In the genomic region with DNA sequence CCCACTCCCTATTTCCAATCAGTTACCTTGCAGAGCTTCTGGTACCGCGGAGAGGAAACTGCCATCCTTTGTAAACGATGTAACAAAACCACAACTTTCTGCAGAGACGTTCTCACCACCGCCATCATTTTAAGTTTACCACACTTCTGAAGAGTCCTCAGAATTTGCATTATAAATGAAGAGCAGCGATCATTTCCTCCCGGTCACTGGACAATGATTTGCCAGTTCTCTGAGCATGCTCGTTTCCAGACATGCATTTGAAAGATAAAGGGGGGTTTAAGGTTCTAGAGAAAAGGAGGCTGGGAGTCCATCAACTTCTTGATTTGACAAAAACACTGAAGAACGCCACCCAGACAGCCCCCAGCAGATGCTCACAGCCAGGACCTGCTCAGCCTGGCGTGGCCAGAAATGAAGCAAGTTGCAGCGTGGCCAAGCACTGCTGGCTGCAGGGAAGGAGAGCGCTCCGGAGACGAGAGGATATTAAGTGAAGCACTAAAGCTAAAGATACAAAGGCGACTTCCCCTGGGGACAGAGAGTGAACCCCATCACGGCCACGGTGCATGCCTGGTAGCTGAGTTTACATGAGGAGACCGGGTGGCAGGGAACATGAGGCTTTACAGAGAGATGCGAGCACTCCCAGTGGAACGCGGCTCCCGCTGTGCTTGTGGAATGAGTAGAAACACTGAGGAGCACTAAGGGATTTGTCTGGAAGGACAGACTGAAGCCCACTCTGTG, we compare ENCODE assay signal across 8 mouse cellular contexts.
DNase-seq lines count a peak whose midpoint lies in the region; ATAC-seq and TF ChIP-seq lines count a peak whose summit lies in the region.

No protein-coding gene starts in this region.

- no peaks in the 10 kb centered on the region for H3K9me3 ChIP-seq in kidney, embryonic 14.5 days (ENCODE audit: control insufficient read depth, low read length)
- H3K9me3 ChIP-seq in embryonic facial prominence, embryonic 15.5 days (replicated peaks), result no peaks in the 10 kb centered on the region
- no peaks in the 10 kb centered on the region for H3K9me3 ChIP-seq in intestine, postnatal 0 days (ENCODE audit: control insufficient read depth)
- no peaks in the 10 kb centered on the region for H3K9me3 ChIP-seq in midbrain, embryonic 11.5 days (ENCODE audit: control insufficient read depth, low read length)

- peaks cover 5% of the 10 kb centered on the region; the same call in 1 of the 2 replicates for H3K4me1 ChIP-seq in kidney, embryonic 14.5 days (ENCODE audit: control insufficient read depth, insufficient read depth, low read length)
- H3K4me1 ChIP-seq in embryonic facial prominence, embryonic 15.5 days, result peaks cover 8% of the 10 kb centered on the region; the same call in 1 of the 2 replicates
- no peaks in the 10 kb centered on the region for H3K4me1 ChIP-seq in intestine, postnatal 0 days (replicated peaks; ENCODE audit: control insufficient read depth, insufficient read depth, low read length)
- no peaks in the 10 kb centered on the region for H3K4me1 ChIP-seq in midbrain, embryonic 11.5 days (ENCODE audit: control insufficient read depth, insufficient read depth, low read length)

- TF ChIP-seq CTCF in intestine, postnatal 0 days (IDR thresholded peaks at IDR 0.05; ENCODE audit: low read depth), result no peak

- peaks cover 2% of the 10 kb centered on the region; the same call in 1 of the 2 replicates for H3K36me3 ChIP-seq in kidney, embryonic 14.5 days (ENCODE audit: control insufficient read depth, insufficient read depth, low read length)
- no peaks in the 10 kb centered on the region for H3K36me3 ChIP-seq in embryonic facial prominence, embryonic 15.5 days
- H3K36me3 ChIP-seq in intestine, postnatal 0 days (ENCODE audit: control insufficient read depth, insufficient read depth), result no peaks in the 10 kb centered on the region
- H3K36me3 ChIP-seq in midbrain, embryonic 11.5 days (ENCODE audit: control insufficient read depth, insufficient read depth, low read length), result no peaks in the 10 kb centered on the region

- peak overlapping the region; percentile 50 for H3K4me2 ChIP-seq in kidney, embryonic 14.5 days (replicated peaks; ENCODE audit: low read depth, low read length)
- H3K4me2 ChIP-seq in embryonic facial prominence, embryonic 15.5 days (replicated peaks), result peak overlapping the region; percentile 51
- H3K4me2 ChIP-seq in intestine, postnatal 0 days (replicated peaks; ENCODE audit: low read depth), result peak overlapping the region; percentile 41
- H3K4me2 ChIP-seq in midbrain, embryonic 11.5 days, result peak overlapping the region; percentile 79

- peak overlapping the region; percentile 22 for H3K4me3 ChIP-seq in kidney, embryonic 14.5 days (ENCODE audit: low read length)
- peak overlapping the region; percentile 33 for H3K4me3 ChIP-seq in embryonic facial prominence, embryonic 15.5 days (replicated peaks)
- 0 out of 2 replicates have a peak overlapping the region, but pooled peaks have one; percentile 2 for H3K4me3 ChIP-seq in intestine, postnatal 0 days (ENCODE audit: low read depth, low read length)
- peak overlapping the region; percentile 37 for H3K4me3 ChIP-seq in midbrain, embryonic 11.5 days (ENCODE audit: low read depth, low read length)

- no peaks in the 10 kb centered on the region for H3K27me3 ChIP-seq in kidney, embryonic 14.5 days (ENCODE audit: control insufficient read depth, insufficient read depth, low read length)
- no peaks in the 10 kb centered on the region for H3K27me3 ChIP-seq in embryonic facial prominence, embryonic 15.5 days
- no peaks in the 10 kb centered on the region for H3K27me3 ChIP-seq in intestine, postnatal 0 days (replicated peaks; ENCODE audit: control insufficient read depth, insufficient read depth, low read length)
- no peaks in the 10 kb centered on the region for H3K27me3 ChIP-seq in midbrain, embryonic 11.5 days (ENCODE audit: control insufficient read depth, insufficient read depth, low read length)

- 6% methylated on average over 22 of the region's 22 CpGs for WGBS in kidney, embryonic 14.5 days
- WGBS in embryonic facial prominence, embryonic 15.5 days, result 8% methylated on average over 22 of the region's 22 CpGs
- 42% methylated on average over 22 of the region's 22 CpGs for WGBS in intestine, postnatal 0 days
- 2% methylated on average over 22 of the region's 22 CpGs for WGBS in midbrain, embryonic 11.5 days

- peak; percentile 65 for ATAC-seq in kidney, embryonic 14.5 days (ENCODE audit: low FRiP score, low TSS enrichment)
- ATAC-seq in embryonic facial prominence, embryonic 15.5 days (ENCODE audit: insufficient number of reproducible peaks, low FRiP score, low TSS enrichment, low read depth), result no peak
- no peak for ATAC-seq in intestine, postnatal 0 days
- ATAC-seq in midbrain, embryonic 11.5 days (ENCODE audit: low FRiP score), result peak; percentile 61

- DNase-seq in kidney, postnatal 25 days, result no peak
- DNase-seq in T-cell, adult 2 months (ENCODE audit: low spot score), result peak; percentile 6
- DNase-seq in midbrain, embryonic 11.5 days (ENCODE audit: low spot score, missing footprints), result peak; percentile 93
- DNase-seq in telencephalon, adult 2 months (ENCODE audit: low read depth, low spot score), result peak; percentile 43
- no peak for DNase-seq in adipocyte (ENCODE audit: low spot score)

- no peak overlapping the region for H3K27ac ChIP-seq in kidney, embryonic 14.5 days (ENCODE audit: low read depth, low read length)
- no peak overlapping the region for H3K27ac ChIP-seq in embryonic facial prominence, embryonic 15.5 days (replicated peaks)
- H3K27ac ChIP-seq in intestine, postnatal 0 days (ENCODE audit: low read depth, low read length), result no peak overlapping the region
- no peak overlapping the region; the same call in 1 of the 2 replicates for H3K27ac ChIP-seq in midbrain, embryonic 11.5 days (ENCODE audit: low read depth, low read length)

- H3K9ac ChIP-seq in kidney, embryonic 14.5 days (ENCODE audit: low read depth, low read length), result peak overlapping the region; percentile 44; the same call in 1 of the 2 replicates
- peak overlapping the region; percentile 19; the same call in 1 of the 2 replicates for H3K9ac ChIP-seq in embryonic facial prominence, embryonic 15.5 days
- H3K9ac ChIP-seq in intestine, postnatal 0 days (ENCODE audit: low read depth, low read length), result no peak overlapping the region
- H3K9ac ChIP-seq in midbrain, embryonic 11.5 days (ENCODE audit: low read length), result peak overlapping the region; percentile 63

Comparison
In these comparisons a context has a peak if more than half of its experiments do, and no peak if none do; other contexts are left out.
1. ATAC-seq: peak in kidney, embryonic 14.5 days (single experiment) and midbrain, embryonic 11.5 days (single experiment); none in embryonic facial prominence, embryonic 15.5 days (single experiment) and intestine, postnatal 0 days (single experiment).
2. DNase-seq: peak in T-cell, adult 2 months (single experiment), midbrain, embryonic 11.5 days (single experiment) and telencephalon, adult 2 months (single experiment); none in kidney, postnatal 25 days (0 of 2) and adipocyte (single experiment).
3. Peak in every context shown above with its lines, with median percentiles within 50 percentile points of each other: H3K4me2 ChIP-seq and H3K4me3 ChIP-seq.